Mouse (Mus musculus) testis, postnatal 14 days (tissue): Measurements from ENCODE around the gene Rpl13.

Source experiments
- DNase-seq: peaks from one replicate; pipeline ENCODE4 v3.0.0; 2021; ENCODE audit warnings: low spot score

Rpl13 gene

GRCm38 (mm10) chr8:123108010-123108409, 5.9 kb downstream of the Rpl13 start:
- DNase-seq, result no peak

DNA sequence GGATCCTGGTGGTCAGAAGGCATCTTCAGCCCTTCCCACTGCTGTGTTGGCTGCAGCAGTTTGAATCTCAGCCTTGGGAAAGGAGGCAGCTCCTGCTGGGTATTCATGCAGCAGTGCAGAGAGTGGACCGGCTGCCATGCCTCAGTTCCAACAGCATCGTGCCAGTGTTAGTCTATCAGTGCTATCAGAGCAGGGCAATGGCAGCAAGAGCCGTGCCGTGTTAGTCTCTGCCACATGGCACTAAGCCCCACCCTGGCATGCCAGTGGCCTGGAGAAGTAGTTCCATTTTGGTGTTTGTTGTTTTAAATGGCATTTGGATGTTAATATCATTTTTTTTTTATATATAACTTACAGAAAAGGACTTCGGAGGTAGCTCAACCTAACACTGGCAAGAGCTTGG, 6.8 kb downstream of the Rpl13 start:
- no peak for DNase-seq

- DNase-seq, result no peak
Measured at GRCm38 (mm10) chr8:123110649-123111048, 8.5 kb downstream of the Rpl13 start.

- no peak for DNase-seq
Measured at GRCm38 (mm10) chr8:123112892-123113291, 10.7 kb downstream of the Rpl13 start.

- no peak for DNase-seq
Measured at GRCm38 (mm10) chr8:123113908-123114469, 11.8 kb downstream of the Rpl13 start.

DNA sequence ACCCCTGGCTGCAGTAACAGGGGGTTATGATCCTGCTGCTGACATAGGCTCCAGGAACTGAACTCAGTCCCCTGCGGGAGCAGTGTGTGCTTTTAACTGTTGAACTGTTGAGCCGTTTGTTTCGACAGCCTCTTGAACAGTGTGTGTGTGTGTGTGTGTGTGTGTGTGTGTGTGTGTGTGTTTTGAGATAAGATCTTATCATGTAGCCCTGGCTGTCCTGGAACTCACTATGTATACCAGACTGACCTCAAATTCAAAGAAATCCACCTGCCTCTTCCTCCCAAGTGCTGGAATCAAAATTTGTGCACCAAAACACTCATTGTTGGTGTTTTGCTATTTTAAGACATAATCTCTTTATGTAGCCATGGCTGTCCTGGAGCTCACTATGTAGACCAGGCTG, 12.5 kb downstream of the Rpl13 start:
- DNase-seq, result no peak

DNA sequence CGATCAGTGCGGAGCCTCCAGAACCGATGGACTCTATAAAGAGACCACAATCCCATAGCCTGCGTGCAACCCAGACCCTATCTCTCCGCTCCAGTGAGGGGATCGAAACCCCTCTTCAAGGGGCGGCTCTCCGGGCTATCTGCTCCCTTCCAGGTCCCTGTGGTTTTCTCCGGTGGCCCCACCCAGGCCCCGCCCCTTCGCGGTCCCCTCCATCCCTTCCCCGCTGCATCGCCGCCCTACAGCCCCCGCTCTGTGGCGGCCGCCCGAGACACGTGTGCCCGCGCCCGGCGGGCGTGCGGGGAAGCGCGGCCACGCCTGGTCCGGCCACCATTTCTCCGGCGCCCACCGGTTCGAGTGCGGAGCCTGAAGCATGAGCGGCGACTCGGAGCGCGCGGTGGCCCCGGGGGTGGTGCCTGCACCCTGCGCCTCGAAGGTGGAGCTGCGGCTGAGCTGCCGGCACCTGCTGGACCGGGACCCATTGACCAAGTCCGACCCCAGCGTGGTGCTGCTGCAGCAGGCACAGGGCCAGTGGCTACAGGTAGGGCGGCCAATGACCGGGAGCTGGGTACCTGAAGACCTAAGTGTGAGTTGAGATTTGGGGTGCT, 15.1 kb downstream of the Rpl13 start, which contains the start of gene Cpne7:
Gene Cpne7, plus strand, starts transcription at position 248 of the 605 bp plus-strand sequence.
- no peak for DNase-seq

GRCm38 (mm10) chr8:123117744-123118143, 15.6 kb downstream of the Rpl13 start:
- DNase-seq, result no peak

- DNase-seq, result no peak
Measured at GRCm38 (mm10) chr8:123122059-123122458, 19.9 kb downstream of the Rpl13 start.

DNA sequence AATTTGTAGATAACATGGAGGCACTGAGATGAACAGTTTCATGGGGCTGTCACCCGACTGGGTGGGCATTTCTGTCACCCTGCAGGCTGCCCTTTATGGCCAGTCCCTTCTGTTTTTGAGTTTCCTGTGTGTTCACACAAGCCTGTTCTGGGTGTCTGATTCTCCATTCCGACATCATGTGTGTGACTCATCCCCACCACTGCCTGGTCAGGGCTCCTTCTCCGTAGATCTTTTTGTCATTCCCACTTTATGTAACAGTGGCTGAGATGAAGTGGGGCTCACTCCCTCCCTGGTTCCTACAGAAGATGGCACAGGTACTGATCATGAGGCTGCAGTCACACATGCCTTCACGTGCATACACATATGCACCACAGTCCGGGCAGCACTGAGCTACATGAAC, 20.5 kb downstream of the Rpl13 start:
- DNase-seq, result no peak

DNA sequence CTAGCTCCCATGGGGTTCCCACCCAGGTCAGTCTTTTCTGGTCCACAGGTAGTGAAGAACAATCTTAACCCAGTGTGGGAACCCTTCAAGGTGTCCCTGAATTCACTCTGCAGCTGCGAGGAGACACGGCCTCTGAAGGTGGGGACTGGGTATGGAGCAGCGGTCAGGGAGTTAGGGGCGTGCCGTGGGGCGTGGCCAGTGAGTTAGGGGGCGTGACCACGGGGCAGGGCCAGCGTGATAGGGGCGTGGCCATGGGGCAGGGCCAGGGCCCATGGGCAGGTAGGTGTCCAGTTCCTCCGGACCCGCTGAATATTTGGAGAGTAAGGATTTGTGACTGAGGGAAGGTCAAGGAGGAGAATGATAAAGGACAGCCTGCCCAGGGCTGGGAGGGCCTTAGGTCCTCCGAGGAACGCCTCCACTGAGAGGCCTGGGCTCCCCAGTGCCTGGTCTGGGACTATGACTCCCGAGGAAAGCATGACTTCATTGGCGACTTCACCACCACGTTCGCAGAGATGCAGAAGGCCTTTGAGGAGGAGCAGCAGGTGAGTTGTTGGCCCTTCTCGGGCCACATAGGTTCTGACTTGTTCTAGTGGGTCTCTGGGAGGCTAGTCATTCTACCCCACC, 24.2 kb downstream of the Rpl13 start:
- DNase-seq, result peak; percentile 79

GRCm38 (mm10) chr8:123131041-123131440, 28.9 kb downstream of the Rpl13 start:
- DNase-seq, result no peak

DNA sequence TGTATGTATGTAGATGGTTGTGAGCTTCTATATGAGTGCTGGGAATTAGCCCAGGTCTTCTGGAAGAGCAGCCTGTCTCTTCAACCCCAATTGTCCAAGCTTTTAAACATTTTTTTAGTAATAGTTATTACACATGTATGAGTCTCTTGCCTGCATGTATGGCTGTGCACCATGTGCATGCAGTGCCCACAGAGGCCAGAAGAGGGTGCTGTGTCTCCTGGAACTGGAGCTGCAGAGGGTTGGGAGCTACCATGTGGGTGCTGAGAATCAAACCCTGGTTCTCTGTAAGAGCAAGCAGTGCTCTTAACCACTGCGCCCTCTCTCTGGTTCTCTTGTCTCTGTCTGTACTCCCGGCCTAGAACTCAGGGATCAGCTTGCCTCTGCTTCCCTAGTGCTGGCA, 30.8 kb downstream of the Rpl13 start:
- no peak for DNase-seq

DNA sequence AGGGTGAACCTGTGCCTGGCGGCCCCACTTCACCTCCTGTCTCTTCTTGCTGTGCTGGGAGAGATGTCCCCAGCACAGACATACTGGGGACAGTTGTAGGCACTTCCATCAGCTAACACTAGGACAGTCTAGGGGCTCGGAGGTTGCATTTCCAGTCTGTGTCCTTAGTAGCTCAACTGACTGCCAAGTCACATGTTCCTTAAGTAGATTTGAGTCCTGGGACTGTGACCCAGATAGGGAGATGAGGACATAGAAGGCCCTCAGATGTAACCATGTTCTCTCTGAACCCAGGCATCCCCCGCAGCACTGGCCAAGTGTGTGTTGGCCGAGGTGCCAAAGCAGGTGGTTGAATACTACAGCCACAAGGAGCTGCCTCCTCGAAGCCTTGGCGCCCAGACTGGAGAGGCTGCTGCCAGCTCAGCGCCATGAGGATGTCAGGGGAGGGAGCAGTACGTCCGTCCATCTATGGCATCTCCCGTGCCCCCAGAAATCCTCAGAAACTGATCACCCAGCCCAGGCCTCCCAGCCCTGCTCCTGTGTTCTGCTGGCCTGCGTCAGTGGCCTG, 32.1 kb downstream of the Rpl13 start:
- DNase-seq, result no peak

- no peak for DNase-seq
Measured at GRCm38 (mm10) chr8:123135406-123135805, 33.3 kb downstream of the Rpl13 start.

DNA sequence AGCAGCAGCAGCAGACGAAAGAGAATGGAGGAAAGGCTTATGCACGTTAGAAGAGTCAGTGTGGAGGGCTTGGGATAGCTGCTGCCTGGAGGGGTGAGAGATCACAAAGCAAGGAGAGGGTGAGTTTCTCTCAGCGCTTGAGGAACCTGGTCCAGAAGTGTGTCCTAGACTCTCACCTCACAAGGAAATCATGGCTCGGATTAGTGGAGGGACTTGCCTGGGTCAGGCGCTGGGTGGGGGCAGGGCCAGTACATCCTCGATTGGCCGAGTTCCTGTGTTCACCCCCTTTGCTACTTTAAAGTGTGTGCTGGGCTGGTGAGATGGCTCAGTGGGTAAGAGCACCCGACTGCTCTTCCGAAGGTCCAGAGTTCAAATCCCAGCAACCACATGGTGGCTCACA, 33.7 kb downstream of the Rpl13 start:
- no peak for DNase-seq

DNA sequence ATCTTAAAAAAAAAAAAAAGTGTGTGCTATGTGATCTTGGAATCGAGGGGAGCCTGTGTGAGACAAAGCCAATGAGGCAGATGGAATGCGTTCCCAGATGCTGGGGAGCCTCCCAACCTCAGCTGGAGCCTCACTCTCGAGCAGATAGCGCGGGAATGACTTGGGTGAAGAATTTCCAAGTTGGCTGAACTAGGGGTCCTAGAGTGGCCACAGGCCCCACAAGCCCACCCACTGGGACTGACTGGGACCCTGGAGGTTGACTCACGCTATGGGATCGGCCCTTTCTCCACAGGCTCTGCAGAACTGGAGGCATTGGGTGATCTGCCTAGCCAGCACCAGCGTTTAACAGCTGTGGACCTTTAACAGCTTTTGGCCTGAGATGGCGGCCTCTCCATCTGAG, 34.1 kb downstream of the Rpl13 start:
- no peak for DNase-seq

DNA sequence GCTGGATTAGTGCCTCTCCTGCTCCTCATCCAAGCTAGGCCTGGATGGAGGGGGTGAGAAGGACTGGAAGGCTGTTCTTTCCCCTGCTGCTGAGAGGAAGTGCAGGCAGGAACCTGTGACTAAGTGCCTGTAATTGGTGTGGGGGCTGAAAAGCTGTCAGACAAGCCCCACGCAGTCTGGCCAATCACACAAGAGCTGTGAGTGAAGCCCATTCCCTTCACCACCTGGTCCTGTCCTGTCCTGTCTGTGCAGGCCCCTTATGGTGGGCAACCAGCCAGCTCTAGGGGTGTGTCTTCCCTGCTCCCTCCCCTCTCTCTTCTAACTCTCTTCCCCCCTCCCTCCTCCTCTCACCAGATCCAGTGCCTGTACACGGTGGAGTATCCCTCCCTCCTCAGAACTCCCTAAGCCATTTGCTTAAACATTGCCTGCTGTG, 35.5 kb downstream of the Rpl13 start:
- no peak for DNase-seq

DNA sequence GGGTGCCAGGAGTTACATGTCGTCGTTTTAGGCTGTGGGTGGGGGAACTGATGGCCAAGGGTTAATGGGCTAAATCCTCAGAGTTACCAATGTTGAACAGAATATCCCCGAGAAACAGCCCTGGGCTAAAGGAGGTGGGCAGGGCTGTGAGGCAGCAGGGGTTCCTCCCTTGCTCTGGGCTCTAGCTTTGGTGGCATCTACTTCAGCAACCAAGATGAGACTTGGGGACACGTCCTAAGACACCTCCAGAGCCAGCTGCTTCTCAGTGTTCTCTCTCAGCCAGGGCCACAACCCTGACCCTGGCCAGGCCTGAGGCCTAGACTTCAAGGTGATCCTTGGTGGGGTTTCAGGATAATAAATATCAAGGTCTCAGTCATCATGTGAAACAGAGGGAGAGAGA, 36.6 kb downstream of the Rpl13 start:
- DNase-seq, result no peak

DNA sequence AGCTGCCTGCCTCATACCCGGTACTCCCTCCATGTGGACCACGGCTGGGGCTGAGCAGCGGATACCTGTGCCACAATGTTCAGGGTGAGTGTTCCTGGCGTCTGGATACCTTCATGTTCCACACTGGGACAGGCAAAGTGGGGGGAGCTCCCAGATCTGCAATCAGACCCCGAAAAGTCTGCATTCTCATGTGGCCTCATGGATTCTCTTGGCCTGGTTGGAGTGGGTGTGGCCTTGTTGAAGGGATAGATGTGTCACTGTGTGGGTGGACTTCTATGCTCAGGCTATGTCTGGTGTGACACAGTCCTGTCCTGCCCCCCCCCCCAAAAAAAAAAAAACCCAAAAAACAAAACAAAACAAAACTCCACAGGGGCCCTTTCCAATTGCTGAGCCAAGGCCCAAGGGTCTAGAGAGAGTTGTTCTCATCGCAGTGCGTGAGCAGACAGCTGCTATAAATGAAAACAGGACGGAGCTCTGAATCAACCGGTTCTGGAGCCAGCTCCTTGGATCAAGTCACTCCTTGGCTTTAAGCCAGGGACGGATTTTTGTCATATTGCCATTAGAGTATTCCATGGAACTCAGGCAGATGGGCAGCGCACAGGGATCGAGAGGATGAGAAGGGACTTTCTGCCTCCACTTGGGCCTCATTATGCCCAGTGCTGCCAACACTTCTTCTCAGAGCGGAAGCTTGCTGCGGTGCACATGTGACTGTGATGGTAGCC, 39.8 kb downstream of the Rpl13 start:
- peak; percentile 68 for DNase-seq

DNA sequence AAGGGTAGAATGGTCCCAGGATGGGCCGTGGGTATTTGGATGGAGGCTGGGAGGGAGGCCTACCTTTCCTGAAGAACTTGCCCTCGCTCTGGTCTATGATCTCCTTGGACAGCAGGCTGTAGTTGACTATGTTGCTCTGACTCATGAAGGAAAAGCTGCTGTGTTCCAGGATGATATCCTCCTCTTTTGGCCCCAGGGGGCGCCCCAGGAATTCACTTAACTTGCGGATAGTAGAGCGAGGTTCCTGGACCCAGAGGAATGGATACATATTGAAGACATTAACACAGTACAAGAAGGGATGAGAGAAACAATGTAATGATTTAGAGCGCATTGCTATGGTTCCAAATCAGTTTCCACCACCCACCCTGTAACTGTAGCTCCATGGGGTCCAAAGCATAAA, 43.1 kb downstream of the Rpl13 start:
- peak; percentile 58 for DNase-seq

DNA sequence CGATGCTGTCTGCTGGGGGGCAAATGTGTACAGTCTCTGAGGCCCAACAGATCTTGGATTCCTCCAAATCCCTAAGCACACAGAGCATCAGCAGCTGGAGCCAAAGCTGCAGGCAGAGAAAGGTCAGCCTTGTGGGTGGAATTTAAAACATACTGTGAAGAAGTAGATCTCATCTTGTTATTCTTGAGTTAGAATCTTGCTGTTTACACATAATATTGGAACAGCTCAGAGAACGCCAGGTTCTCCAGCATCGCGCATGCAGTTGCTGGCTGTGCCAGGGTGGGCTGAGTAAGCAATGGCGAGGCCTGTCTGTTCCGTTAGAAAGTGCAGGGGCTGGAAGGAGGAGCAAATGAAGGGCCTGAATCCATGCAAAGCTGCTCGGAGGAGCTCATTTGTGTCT, 44.2 kb downstream of the Rpl13 start:
- DNase-seq, result no peak

- no peak for DNase-seq
Measured at GRCm38 (mm10) chr8:123150737-123151171, 48.6 kb downstream of the Rpl13 start.
